Comparison of ENCODE assay signal across 21 mouse cellular contexts in the genomic region with DNA sequence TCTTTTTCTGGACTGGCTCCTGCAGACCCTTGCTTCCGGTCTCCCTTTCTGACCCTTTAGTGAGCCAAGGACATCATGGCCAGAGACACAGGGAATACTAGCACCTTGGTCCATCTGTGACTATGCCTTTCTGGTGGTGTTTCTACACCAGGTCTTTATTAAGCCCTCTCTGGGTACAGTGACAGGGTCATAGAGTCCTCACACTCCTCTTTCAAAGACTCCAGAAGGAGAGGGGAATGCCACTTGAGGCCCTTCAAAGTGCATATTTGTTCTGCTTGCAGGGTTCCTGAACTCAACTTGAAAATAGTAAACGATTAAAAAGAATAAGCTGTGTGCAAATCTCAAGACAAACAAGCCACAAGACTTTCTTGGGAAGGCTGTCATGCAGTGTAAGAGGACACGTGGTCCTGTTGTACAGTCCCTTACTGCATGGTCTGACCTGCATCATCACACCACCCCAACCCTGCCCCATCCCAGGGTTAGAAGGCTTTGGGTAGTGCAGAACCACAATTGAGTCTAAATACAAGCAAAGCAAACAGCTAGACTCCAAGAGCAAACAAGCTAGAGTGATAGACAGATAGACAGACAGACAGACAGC. TPM values are rescaled to one million over a fixed set of nuclear protein-coding genes. Genes with fewer than 3 reads are reported as not detected.
DNase-seq lines count a peak whose midpoint lies in the region; ATAC-seq and TF ChIP-seq lines count a peak whose summit lies in the region.
"Had no signal": no experiment of that assay in that cellular context is flagged by ENCODE, and none has a peak within 500 bp of the region (broad histone marks: within the 10 kb centered on the region; RNA-seq: fewer than 3 reads in every experiment).

No protein-coding gene starts in this region.

- TF ChIP-seq RAD21 in CH12.LX (IDR thresholded peaks at IDR 0.05; ENCODE audit: low read depth, low read length) = no peak

- peak; percentile 15 for DNase-seq in lung, embryonic 14.5 days
- no peak for DNase-seq in lung, postnatal 36 days
- no peak for DNase-seq in lung, adult 18-20 months
- DNase-seq in CH12.LX (ENCODE audit: extremely low read depth) = no peak
- DNase-seq in heart, postnatal 36 days = no peak
- DNase-seq: adrenal gland, adult 2 months; adrenal gland, postnatal 10 days; adrenal gland, postnatal 25 days; B cell, adult 2 months; cerebellum, adult 11-12 months; cerebellum, adult 2 months; cerebellum, adult 9-10 months; cerebellum, postnatal 10 days; cerebellum, postnatal 25 days; forebrain, postnatal 0 days had no signal

- no peak for TF ChIP-seq CTCF in lung, embryonic 14.5 days (IDR thresholded peaks at IDR 0.05; ENCODE audit: low read depth)
- TF ChIP-seq CTCF in CH12.LX (conservative IDR thresholded peaks at IDR 0.05 in 1 of 2, IDR thresholded peaks at IDR 0.05 in 1 of 2; ENCODE audit: low read depth in 2 of 2, low read length in 2 of 2) = no peak

- intact Hi-C loops in heart, postnatal 36 days (cut with DNase I) = no loop called here

- no peak overlapping the region; the same call in 1 of the 2 replicates for H3K27ac ChIP-seq in lung, embryonic 14.5 days (ENCODE audit: low read depth)
- H3K27ac ChIP-seq in lung, embryonic 16.5 days (ENCODE audit: low read length) = no peak overlapping the region
- peak overlapping the region; percentile 63 for H3K27ac ChIP-seq in CH12.LX (ENCODE audit: insufficient read depth, low read depth)
- H3K27ac ChIP-seq: embryonic facial prominence, embryonic 10.5 days; embryonic facial prominence, embryonic 12.5 days; forebrain, embryonic 13.5 days; forebrain, embryonic 15.5 days had no signal

- dilution Hi-C loops in CH12.LX (cut with MboI; ENCODE audit: extremely low pct_ligation_motif_present, extremely low pct_unique_long_range_greater_than_20kb, low sequenced_read_pairs) = no loop called here

- no peak for TF ChIP-seq EP300 in CH12.LX (IDR thresholded peaks at IDR 0.05; ENCODE audit: low read length)

- no peak overlapping the region for H3K4me3 ChIP-seq in lung, embryonic 14.5 days (ENCODE audit: low read depth, low read length)
- H3K4me3 ChIP-seq in lung, embryonic 16.5 days (ENCODE audit: low read length) = no peak overlapping the region
- no peak overlapping the region for H3K4me3 ChIP-seq in CH12.LX (replicated peaks in 1 of 3; ENCODE audit: low read depth in 2 of 3, low read length in 2 of 3, poor library complexity in 1 of 3)
- H3K4me3 ChIP-seq: embryonic facial prominence, embryonic 10.5 days; embryonic facial prominence, embryonic 12.5 days; forebrain, embryonic 13.5 days; forebrain, embryonic 15.5 days had no signal

- H3K36me3 ChIP-seq in lung, embryonic 14.5 days (ENCODE audit: insufficient read depth) = 0 out of 2 replicates have a peak, but pooled peaks cover 3% of the 10 kb centered on the region
- H3K36me3 ChIP-seq in lung, embryonic 16.5 days (ENCODE audit: control insufficient read depth, insufficient read depth, low read length) = no peaks in the 10 kb centered on the region
- peaks cover 4 to 58% of the 10 kb centered on the region in 2 experiments for H3K36me3 ChIP-seq in CH12.LX (replicated peaks in 1 of 2; ENCODE audit: control insufficient read depth in 1 of 2, insufficient read depth in 1 of 2, low read length in 1 of 2)

- TF ChIP-seq POLR2A in CH12.LX (IDR thresholded peaks at IDR 0.05; ENCODE audit: low read depth, low read length) = no peak

- H3K79me2 ChIP-seq in CH12.LX (replicated peaks; ENCODE audit: control insufficient read depth, extremely low read depth, insufficient read depth, poor library complexity, severe bottlenecking) = peaks cover 2% of the 10 kb centered on the region

- no peaks in the 10 kb centered on the region for H3K27me3 ChIP-seq in lung, embryonic 14.5 days (ENCODE audit: insufficient read depth, low read length)
- H3K27me3 ChIP-seq in lung, embryonic 16.5 days (ENCODE audit: control insufficient read depth, insufficient read depth, low read depth, low read length) = no peaks in the 10 kb centered on the region
- no peaks in the 10 kb centered on the region for H3K27me3 ChIP-seq in CH12.LX (replicated peaks)
- H3K27me3 ChIP-seq: embryonic facial prominence, embryonic 12.5 days; forebrain, embryonic 13.5 days; forebrain, embryonic 15.5 days had no signal

- no peaks in the 10 kb centered on the region for H3K4me1 ChIP-seq in lung, embryonic 14.5 days (ENCODE audit: insufficient read depth)
- peaks cover 3% of the 10 kb centered on the region; the same call in 1 of the 2 replicates for H3K4me1 ChIP-seq in lung, embryonic 16.5 days (replicated peaks; ENCODE audit: control insufficient read depth, insufficient read depth, low read length)
- H3K4me1 ChIP-seq in CH12.LX (ENCODE audit: control insufficient read depth in 1 of 2, insufficient read depth in 2 of 2) = peaks cover 11 to 79% of the 10 kb centered on the region in 2 experiments
- H3K4me1 ChIP-seq: embryonic facial prominence, embryonic 12.5 days; forebrain, embryonic 13.5 days; forebrain, embryonic 15.5 days had no signal

- in situ Hi-C loops in CH12.LX (cut with MboI; ENCODE audit: low pct_ligation_motif_present, low pct_unique_long_range_greater_than_20kb, low sequenced_read_pairs) = no loop called here

- no peak overlapping the region for H3K4me2 ChIP-seq in lung, embryonic 14.5 days
- no peak overlapping the region for H3K4me2 ChIP-seq in lung, embryonic 16.5 days (ENCODE audit: low read depth, low read length)
- peak overlapping the region; percentile 26; the same call in 1 of the 2 replicates for H3K4me2 ChIP-seq in CH12.LX (ENCODE audit: insufficient read depth, low read depth, poor library complexity, severe bottlenecking)
- H3K4me2 ChIP-seq: embryonic facial prominence, embryonic 12.5 days; forebrain, embryonic 13.5 days; forebrain, embryonic 15.5 days had no signal

- H3K9ac ChIP-seq in lung, embryonic 14.5 days = no peak overlapping the region
- H3K9ac ChIP-seq in lung, embryonic 16.5 days (ENCODE audit: low read length) = no peak overlapping the region
- H3K9ac ChIP-seq in CH12.LX (ENCODE audit: insufficient read depth, low read depth) = no peak overlapping the region
- H3K9ac ChIP-seq: embryonic facial prominence, embryonic 12.5 days; forebrain, embryonic 13.5 days; forebrain, embryonic 15.5 days; forebrain, postnatal 0 days had no signal

- WGBS in lung, embryonic 14.5 days = 78% methylated on average over 3 of the region's 3 CpGs
- WGBS in lung, embryonic 16.5 days = 62% methylated on average over 3 of the region's 3 CpGs

- no peaks in the 10 kb centered on the region for H3K9me3 ChIP-seq in lung, embryonic 14.5 days (ENCODE audit: low read depth, low read length)
- no peaks in the 10 kb centered on the region for H3K9me3 ChIP-seq in lung, embryonic 16.5 days (ENCODE audit: control insufficient read depth, low read length)
- peaks cover 6% of the 10 kb centered on the region for H3K9me3 ChIP-seq in CH12.LX (replicated peaks; ENCODE audit: low read length)
- H3K9me3 ChIP-seq: embryonic facial prominence, embryonic 10.5 days; embryonic facial prominence, embryonic 12.5 days; forebrain, embryonic 13.5 days; forebrain, embryonic 15.5 days had no signal

- ATAC-seq in lung, embryonic 14.5 days (ENCODE audit: insufficient read depth) = no peak
- peak; percentile 67 for ATAC-seq in lung, embryonic 16.5 days (ENCODE audit: low read depth)
- ATAC-seq: CD4-positive, CD25-positive, alpha-beta regulatory T cell, adult 4 months; forebrain, embryonic 13.5 days; forebrain, embryonic 15.5 days; forebrain, postnatal 0 days had no signal

TF ChIP-seq in CH12.LX, 34 proteins besides CTCF, POLR2A, EP300 and RAD21:
- TF ChIP-seq MXI1 (IDR thresholded peaks at IDR 0.05; ENCODE audit: low read depth, low read length) (0 out of 2 replicates have a peak, but pooled peaks have one; percentile 24), ZMIZ1 (IDR thresholded peaks at IDR 0.05; ENCODE audit: low read depth, low read length) (no peak)

RNA-seq across cellular contexts. Expression of a gene that starts 30.5 kb away (rescaled TPM):
- 20.8 and 25.1 TPM in 2 replicates for polyA plus RNA-seq in lung, embryonic 14.5 days (2014; fragmentation: Nextera tagmentation; extraction: Ambion mirVana)
- 11.8 and 12.5 TPM in 2 replicates for polyA plus RNA-seq in lung, embryonic 16.5 days (2015; fragmentation: Nextera tagmentation; extraction: Ambion mirVana)
- total RNA-seq in CH12.LX (2012; rRNA removed) (29.0 and 33.5 TPM in 2 replicates), CH12.LX (2014; rRNA removed) (34.1 and 37.2 TPM in 2 replicates)
- 41.8 and 51.7 TPM in 2 replicates for polyA plus RNA-seq in CH12.LX (2012; ENCODE audit: insufficient read length, low read depth)
- 10 to 100 TPM; 16.6 to 19.7 TPM for total RNA-seq in heart, postnatal 36 days (2021)
